Mouse (Mus musculus) neural tube, embryonic 13.5 days (tissue): ENCODE results near the gene Dchs2. TPM values are rescaled to one million over a fixed set of nuclear protein-coding genes. Genes with fewer than 3 reads are reported as not detected.

Source experiments
- ATAC-seq: fragments of 200-750 bp; cut with Nextera tagmentation; 2 replicates; pipeline ENCODE4 v1.8.0; 2017; ENCODE audit warnings: low read depth, mild to moderate bottlenecking, moderate TSS enrichment, moderate library complexity
- H3K27ac ChIP-seq: fragments of 300-500 bp; sonication (generic); replicated peaks from 2 replicates; pipeline ENCODE4 v1.5.1; 2015; ENCODE audit warnings: moderate library complexity, mild to moderate bottlenecking, inconsistent platforms
- H3K27me3 ChIP-seq: fragments of 300-500 bp; sonication (generic); 2 replicates; pipeline ENCODE4 v1.6.1; 2015; ENCODE audit warnings: mild to moderate bottlenecking, inconsistent platforms
- H3K36me3 ChIP-seq: fragments of 300-500 bp; sonication (generic); 2 replicates; pipeline ENCODE4 v1.6.1; 2015; ENCODE audit warnings: mild to moderate bottlenecking, inconsistent platforms
- H3K4me1 ChIP-seq: fragments of 300-500 bp; sonication (generic); replicated peaks from 2 replicates; pipeline ENCODE4 v1.6.1; 2015; ENCODE audit warnings: inconsistent platforms
- H3K4me2 ChIP-seq: fragments of 300-500 bp; sonication (generic); 2 replicates; pipeline ENCODE4 v1.6.1; 2015; ENCODE audit warnings: inconsistent platforms, mild to moderate bottlenecking, moderate library complexity
- H3K4me3 ChIP-seq: fragments of 300-500 bp; sonication (generic); 2 replicates; pipeline ENCODE4 v1.5.1; 2015; ENCODE audit warnings: mild to moderate bottlenecking, inconsistent platforms
- H3K9ac ChIP-seq: fragments of 300-500 bp; sonication (generic); 2 replicates; pipeline ENCODE4 v1.6.1; 2015; ENCODE audit warnings: moderate library complexity, mild to moderate bottlenecking, inconsistent platforms
- H3K9me3 ChIP-seq: fragments of 300-500 bp; sonication (generic); 2 replicates; pipeline ENCODE4 v1.6.1; 2016; ENCODE audit warnings: inconsistent platforms
- WGBS: fragments of 180-500 bp; shearing (Covaris S2); methylation state at CpG from one replicate; pipeline ENCODE4 v1.1.7; 2015; 5-methylcytosine and 5-hydroxymethylcytosine counted together
- polyA plus RNA-seq: library from polyadenylated mRNA; unstranded; fragments of >200 nt; fragmentation: Nextera tagmentation; extraction: Ambion mirVana; gene quantifications from 2 replicates; pipeline ENCODE4 v1.2.1, GENCODE M21; 2015

Gene Dchs2
- polyA plus RNA-seq, 1 experiment from 2014 or later: 0.77 TPM

- H3K4me2 ChIP-seq: no peak overlapping the region
- no peak overlapping the region for H3K27ac ChIP-seq
- 89% methylated on average over 9 of the region's 9 CpGs for WGBS
- no peaks in the 10 kb centered on the region for H3K9me3 ChIP-seq
- H3K27me3 ChIP-seq: no peaks in the 10 kb centered on the region
- no peak for ATAC-seq
- H3K4me1 ChIP-seq: no peaks in the 10 kb centered on the region
- no peaks in the 10 kb centered on the region for H3K36me3 ChIP-seq
- H3K9ac ChIP-seq: no peak overlapping the region
- no peak overlapping the region for H3K4me3 ChIP-seq
Measured at GRCm38 (mm10) chr3:83368500-83369068, 240.8 kb downstream of the Dchs2 start.

GRCm38 (mm10) chr3:83369871-83370270 lies 242.1 kb downstream of the Dchs2 start:
- H3K4me3 ChIP-seq: no peak overlapping the region
- H3K36me3 ChIP-seq: no peaks in the 10 kb centered on the region
- H3K27ac ChIP-seq: no peak overlapping the region
- peaks cover 4% of the 10 kb centered on the region; the same call in 1 of the 2 replicates for H3K4me1 ChIP-seq
- H3K4me2 ChIP-seq: no peak overlapping the region
- no peak for ATAC-seq
- 90% methylated on average over 2 of the region's 2 CpGs for WGBS
- no peaks in the 10 kb centered on the region for H3K9me3 ChIP-seq
- no peaks in the 10 kb centered on the region for H3K27me3 ChIP-seq
- no peak overlapping the region for H3K9ac ChIP-seq

GRCm38 (mm10) chr3:83374333-83374732 lies 246.6 kb downstream of the Dchs2 start:
- peaks cover 4% of the 10 kb centered on the region; the same call in 1 of the 2 replicates for H3K4me1 ChIP-seq
- no peaks in the 10 kb centered on the region for H3K27me3 ChIP-seq
- no peaks in the 10 kb centered on the region for H3K36me3 ChIP-seq
- no peak for ATAC-seq
- no peaks in the 10 kb centered on the region for H3K9me3 ChIP-seq
- no peak overlapping the region for H3K4me3 ChIP-seq
- no peak overlapping the region for H3K27ac ChIP-seq
- no peak overlapping the region for H3K4me2 ChIP-seq
- H3K9ac ChIP-seq: no peak overlapping the region
- WGBS: 56% methylated on average over 6 of the region's 6 CpGs

- no peaks in the 10 kb centered on the region for H3K27me3 ChIP-seq
- H3K4me1 ChIP-seq: peaks cover 4% of the 10 kb centered on the region; the same call in 1 of the 2 replicates
- no peak overlapping the region for H3K4me3 ChIP-seq
- H3K27ac ChIP-seq: no peak overlapping the region
- no peaks in the 10 kb centered on the region for H3K9me3 ChIP-seq
- H3K4me2 ChIP-seq: no peak overlapping the region
- WGBS: 93% methylated on average over 6 of the region's 6 CpGs
- no peaks in the 10 kb centered on the region for H3K36me3 ChIP-seq
- H3K9ac ChIP-seq: no peak overlapping the region
- no peak for ATAC-seq
Measured at GRCm38 (mm10) chr3:83376834-83377233, 249.1 kb downstream of the Dchs2 start.

Other genes starting within 250 kb of the Dchs2 start
- 0.13 and 0.14 TPM in 2 replicates for gene Lrat, start 224.0 kb upstream of the Dchs2 start, polyA plus RNA-seq
- gene Fgg, start 120.2 kb upstream of the Dchs2 start, polyA plus RNA-seq: 0.17 TPM in 1 of 2 replicates, not detected in the other
- 0.35 TPM in 1 of 2 replicates, not detected in the other for gene Fga, start 101.9 kb upstream of the Dchs2 start, polyA plus RNA-seq
- 0.07 and 0.08 TPM in 2 replicates for gene Fgb, start 78.1 kb upstream of the Dchs2 start, polyA plus RNA-seq
- gene Plrg1, start 72.4 kb upstream of the Dchs2 start, polyA plus RNA-seq: 109 and 110 TPM in 2 replicates